Mouse (Mus musculus) lung, embryonic 14.5 days (tissue): ENCODE data around the gene Elf2. TPM values are rescaled to one million over a fixed set of nuclear protein-coding genes. Genes with fewer than 3 reads are reported as not detected.
A peak's percentile ranks its signal among the peaks of the same experiment; 100 is the strongest.
"Not testable (repeated sequence)": the region's sequence is repeated elsewhere in the genome, so short reads cannot be mapped to it uniquely, and the experiment has no call there.

Experiments used
- ATAC-seq: fragments of 200-750 bp; cut with Nextera tagmentation; 2 replicates; pipeline ENCODE4 v1.8.0; 2017; ENCODE audit warnings: mild to moderate bottlenecking, moderate TSS enrichment, moderate library complexity; ENCODE audit not compliant: insufficient read depth
- DNase-seq: peaks from one replicate; pipeline ENCODE4 v3.0.0-alpha.2; 2015
- H3K27ac ChIP-seq: fragments of 300-500 bp; sonication (generic); 2 replicates; pipeline ENCODE4 v1.5.1; 2014; ENCODE audit warnings: low read depth, mild to moderate bottlenecking, moderate library complexity
- H3K27me3 ChIP-seq: fragments of 300-500 bp; sonication (generic); 2 replicates; pipeline ENCODE4 v1.6.1; 2014; ENCODE audit warnings: low read length, control low read depth; ENCODE audit not compliant: insufficient read depth
- H3K36me3 ChIP-seq: fragments of 300-500 bp; sonication (generic); 2 replicates; pipeline ENCODE4 v1.6.1; 2014; ENCODE audit warnings: control low read depth; ENCODE audit not compliant: insufficient read depth
- H3K4me1 ChIP-seq: fragments of 300-500 bp; sonication (generic); 2 replicates; pipeline ENCODE4 v1.6.1; 2014; ENCODE audit warnings: antibody characterized with exemption, control low read depth; ENCODE audit not compliant: insufficient read depth
- H3K4me2 ChIP-seq: fragments of 300-500 bp; sonication (generic); 2 replicates; pipeline ENCODE4 v1.6.1; 2014; ENCODE audit warnings: mild to moderate bottlenecking
- H3K4me3 ChIP-seq: fragments of 300-500 bp; sonication (generic); 2 replicates; pipeline ENCODE4 v1.5.1; 2014; ENCODE audit warnings: low read depth, low read length
- H3K9ac ChIP-seq: fragments of 300-500 bp; sonication (generic); 2 replicates; pipeline ENCODE4 v1.6.1; 2014
- H3K9me3 ChIP-seq: fragments of 300-500 bp; sonication (generic); 2 replicates; pipeline ENCODE4 v1.6.1; 2016; ENCODE audit warnings: low read depth, low read length, control low read depth
- CTCF ChIP-seq: IDR thresholded peaks from 2 replicates; pipeline ENCODE4 v1.5.1; 2016; ENCODE audit warnings: antibody characterized with exemption, low read depth
- WGBS: fragments of 180-500 bp; shearing (Covaris S2); extraction: QIAGEN DNeasy Blood & Tissue Kit; methylation state at CpG from one replicate; pipeline ENCODE4 v1.1.7; 2014; 5-methylcytosine and 5-hydroxymethylcytosine counted together
- polyA plus RNA-seq: library from polyadenylated mRNA; unstranded; fragments of >200 nt; fragmentation: Nextera tagmentation; extraction: Ambion mirVana; gene quantifications from 2 replicates; pipeline ENCODE4 v1.2.1, GENCODE M21; 2014

The Elf2 gene
- polyA plus RNA-seq, 1 experiment from 2014 or later, result 60.8 TPM

- H3K36me3 ChIP-seq, result peaks cover 8% of the 10 kb centered on the region; the same call in 1 of the 2 replicates
- H3K9ac ChIP-seq, result no peak overlapping the region
- H3K27me3 ChIP-seq, result no peaks in the 10 kb centered on the region
- no peak overlapping the region for H3K4me3 ChIP-seq
- no peak overlapping the region for H3K4me2 ChIP-seq
- WGBS, result 81% methylated on average over 5 of the region's 5 CpGs
- H3K4me1 ChIP-seq, result no peaks in the 10 kb centered on the region; the same call in 1 of the 2 replicates
- no peak for ATAC-seq
- DNase-seq, result no peak
- no peak for TF ChIP-seq CTCF
- no peak overlapping the region for H3K27ac ChIP-seq
- H3K9me3 ChIP-seq, result no peaks in the 10 kb centered on the region; the same call in 1 of the 2 replicates
Measured at GRCm38 (mm10) chr3:51327817-51328216, 12.6 kb downstream of the Elf2 start.

GRCm38 (mm10) chr3:51327429-51327797 is 13.1 kb downstream of the Elf2 start:
- peak; percentile 31 for DNase-seq
- Histone ChIP-seq H3K27me3 (no peaks in the 10 kb centered on the region), H3K9me3 (no peaks in the 10 kb centered on the region; the same call in 1 of the 2 replicates), H3K27ac (0 out of 2 replicates have a peak overlapping the region, but pooled peaks have one; percentile 8), H3K9ac (no peak overlapping the region), H3K4me3 (no peak overlapping the region), H3K36me3 (peaks cover 8% of the 10 kb centered on the region; the same call in 1 of the 2 replicates), H3K4me2 (no peak overlapping the region), H3K4me1 (no peaks in the 10 kb centered on the region; the same call in 1 of the 2 replicates)
- WGBS, result 89% methylated on average over 5 of the region's 5 CpGs
- peak; percentile 39; the same call in 1 of the 2 replicates for ATAC-seq
- TF ChIP-seq CTCF, result no peak; the same call in 1 of the 2 replicates

GRCm38 (mm10) chr3:51326664-51327428 is 13.6 kb downstream of the Elf2 start:
- Histone ChIP-seq H3K9ac (no peak overlapping the region), H3K4me3 (no peak overlapping the region), H3K27me3 (no peaks in the 10 kb centered on the region), H3K36me3 (peaks cover 8% of the 10 kb centered on the region; the same call in 1 of the 2 replicates), H3K27ac (no peak overlapping the region), H3K4me1 (no peaks in the 10 kb centered on the region; the same call in 1 of the 2 replicates), H3K4me2 (no peak overlapping the region), H3K9me3 (no peaks in the 10 kb centered on the region; the same call in 1 of the 2 replicates)
- TF ChIP-seq CTCF, result no peak
- DNase-seq, result peak; percentile 71
- ATAC-seq, result peak; percentile 84
- 63% methylated on average over 3 of the region's 3 CpGs for WGBS

- ATAC-seq (no peak), DNase-seq (no peak)
- H3K4me3 ChIP-seq, result no peak overlapping the region
- 0 out of 2 replicates have a peak, but pooled peaks have one; percentile 2 for TF ChIP-seq CTCF
- no peaks in the 10 kb centered on the region for H3K27me3 ChIP-seq
- peaks cover 8% of the 10 kb centered on the region; the same call in 1 of the 2 replicates for H3K36me3 ChIP-seq
- H3K27ac ChIP-seq, result no peak overlapping the region
- 85% methylated on average over 1 of the region's 1 CpGs for WGBS
- H3K4me2 ChIP-seq, result no peak overlapping the region
- no peaks in the 10 kb centered on the region; the same call in 1 of the 2 replicates for H3K4me1 ChIP-seq
- H3K9me3 ChIP-seq, result no peaks in the 10 kb centered on the region; the same call in 1 of the 2 replicates
- H3K9ac ChIP-seq, result no peak overlapping the region
Measured at GRCm38 (mm10) chr3:51325475-51325874, 15.0 kb downstream of the Elf2 start.

GRCm38 (mm10) chr3:51323006-51323405 is 17.5 kb downstream of the Elf2 start:
- WGBS, result 92% methylated on average over 14 of the region's 14 CpGs
- H3K27ac ChIP-seq, result no peak overlapping the region
- TF ChIP-seq CTCF, result no peak
- H3K36me3 ChIP-seq, result peaks cover 13% of the 10 kb centered on the region; the same call in 1 of the 2 replicates
- ATAC-seq, result no peak
- no peak overlapping the region for H3K4me3 ChIP-seq
- DNase-seq, result no peak
- no peaks in the 10 kb centered on the region for H3K27me3 ChIP-seq
- no peak overlapping the region for H3K4me2 ChIP-seq
- no peaks in the 10 kb centered on the region; the same call in 1 of the 2 replicates for H3K4me1 ChIP-seq
- H3K9me3 ChIP-seq, result no peaks in the 10 kb centered on the region; the same call in 1 of the 2 replicates
- no peak overlapping the region for H3K9ac ChIP-seq

GRCm38 (mm10) chr3:51322326-51322725 is 18.1 kb downstream of the Elf2 start:
- H3K27me3 ChIP-seq, result no peaks in the 10 kb centered on the region
- H3K9me3 ChIP-seq, result no peaks in the 10 kb centered on the region; the same call in 1 of the 2 replicates
- ATAC-seq (no peak), DNase-seq (no peak)
- no peak for TF ChIP-seq CTCF
- H3K4me2 ChIP-seq, result no peak overlapping the region
- no peak overlapping the region for H3K4me3 ChIP-seq
- H3K4me1 ChIP-seq, result no peaks in the 10 kb centered on the region; the same call in 1 of the 2 replicates
- no peak overlapping the region for H3K9ac ChIP-seq
- 88% methylated on average over 7 of the region's 7 CpGs for WGBS
- H3K27ac ChIP-seq, result no peak overlapping the region
- H3K36me3 ChIP-seq, result peaks cover 13% of the 10 kb centered on the region; the same call in 1 of the 2 replicates

- Histone ChIP-seq H3K36me3 (peaks cover 13% of the 10 kb centered on the region; the same call in 1 of the 2 replicates), H3K4me1 (no peaks in the 10 kb centered on the region), H3K9me3 (no peaks in the 10 kb centered on the region), H3K4me3 (no peak overlapping the region), H3K9ac (no peak overlapping the region), H3K4me2 (no peak overlapping the region), H3K27me3 (no peaks in the 10 kb centered on the region), H3K27ac (no peak overlapping the region)
- ATAC-seq, result no peak
- WGBS, result 88% methylated on average over 5 of the region's 5 CpGs
- no peak for DNase-seq
- TF ChIP-seq CTCF, result no peak
Measured at GRCm38 (mm10) chr3:51321141-51321540, 19.3 kb downstream of the Elf2 start.

- not testable (repeated sequence) for H3K27me3 ChIP-seq, ATAC-seq, H3K27ac ChIP-seq, H3K9ac ChIP-seq, DNase-seq, H3K4me1 ChIP-seq, H3K9me3 ChIP-seq, H3K4me3 ChIP-seq, H3K4me2 ChIP-seq, H3K36me3 ChIP-seq
- WGBS, result 87% methylated on average over 3 of the region's 3 CpGs
Measured at GRCm38 (mm10) chr3:51318053-51318452, 22.4 kb downstream of the Elf2 start.
